Mouse (Mus musculus) splenic B cell, adult 2 months (primary cell): Measurements from ENCODE around the gene Chd9.
A peak's percentile ranks its signal among the peaks of the same experiment; 100 is the strongest.
"Not testable (repeated sequence)": the region's sequence is repeated elsewhere in the genome, so short reads cannot be mapped to it uniquely, and the experiment has no call there.

Source experiments
- DNase-seq: peaks from one replicate; pipeline ENCODE4 v3.0.0-alpha.2; 2011; ENCODE audit warnings: low read depth, low spot score
- H3K27me3 ChIP-seq: 2 replicates; pipeline ENCODE4 v1.6.1; 2012; ENCODE audit warnings: mild to moderate bottlenecking, low read length, moderate library complexity, mixed read lengths; ENCODE audit not compliant: control insufficient read depth, poor library complexity, insufficient read depth, severe bottlenecking
- H3K36me3 ChIP-seq: 2 replicates; pipeline ENCODE4 v1.6.1; 2012; ENCODE audit warnings: mild to moderate bottlenecking, low read length, moderate library complexity, mixed read lengths; ENCODE audit not compliant: control insufficient read depth, poor library complexity, insufficient read depth, severe bottlenecking

Gene Chd9

DNA sequence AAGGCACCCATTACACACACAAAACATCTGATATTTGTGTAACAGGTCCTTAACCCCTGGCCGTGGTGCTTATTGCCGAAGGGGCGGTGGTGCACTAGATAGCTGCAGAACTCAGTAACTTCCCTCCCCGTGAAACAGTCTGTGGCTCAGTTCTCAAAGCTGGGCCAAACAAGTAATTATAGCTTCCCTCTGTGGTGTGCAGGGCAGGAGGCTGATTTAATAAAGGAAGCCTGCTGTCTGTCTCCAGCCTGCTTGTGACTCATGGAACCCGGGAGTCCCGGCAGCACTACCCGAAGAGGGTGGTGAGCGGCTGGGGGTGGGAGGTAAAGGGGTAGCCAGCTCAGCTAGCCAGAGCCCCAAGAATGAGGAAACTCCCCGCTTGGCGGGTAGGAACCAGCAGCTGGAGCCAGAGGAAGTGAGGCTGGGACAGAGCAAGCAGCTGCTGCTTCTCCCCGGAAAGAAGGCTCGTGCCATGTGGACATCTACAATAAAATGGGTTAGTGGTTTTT is 48.1 kb downstream of the Chd9 start:
- no peaks in the 10 kb centered on the region for H3K36me3 ChIP-seq
- H3K27me3 ChIP-seq, result no peaks in the 10 kb centered on the region
- DNase-seq, result peak; percentile 35

DNA sequence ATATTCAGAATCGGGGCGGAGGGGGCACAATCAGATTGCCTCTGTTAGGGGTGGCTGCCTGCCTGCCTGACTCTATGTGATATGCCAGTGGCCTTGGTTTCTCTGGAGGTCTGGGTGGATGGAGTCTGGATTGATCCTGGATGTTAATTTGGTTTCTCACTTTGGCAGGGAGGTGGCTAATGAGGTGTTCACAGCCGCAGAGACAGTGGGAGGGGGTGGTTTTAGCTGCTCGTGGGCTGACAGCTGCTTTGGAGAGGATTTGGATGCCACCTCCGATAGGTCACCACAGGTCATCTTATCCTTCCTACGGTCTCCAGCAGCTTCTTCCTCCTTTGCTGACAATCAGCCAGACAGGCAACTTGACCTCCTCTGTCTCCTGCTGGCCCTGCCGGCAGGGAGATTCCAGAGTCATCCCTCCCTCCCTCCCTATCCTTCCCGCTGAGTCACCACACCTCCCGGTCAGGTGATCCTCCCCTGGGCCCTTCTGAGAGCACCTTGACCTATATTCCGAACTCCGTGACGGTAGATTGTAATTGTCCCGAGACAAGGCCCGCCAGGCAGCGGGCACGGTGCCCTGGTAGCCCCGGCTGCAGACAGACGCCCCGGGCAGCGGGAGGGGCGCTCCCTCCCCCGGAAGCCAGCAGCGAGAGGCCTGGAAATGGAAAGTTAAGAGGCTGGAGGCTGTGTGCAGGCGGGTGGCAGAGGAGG is 48.7 kb downstream of the Chd9 start:
- peak; percentile 48 for DNase-seq
- Histone ChIP-seq H3K36me3 (no peaks in the 10 kb centered on the region), H3K27me3 (no peaks in the 10 kb centered on the region)

DNA sequence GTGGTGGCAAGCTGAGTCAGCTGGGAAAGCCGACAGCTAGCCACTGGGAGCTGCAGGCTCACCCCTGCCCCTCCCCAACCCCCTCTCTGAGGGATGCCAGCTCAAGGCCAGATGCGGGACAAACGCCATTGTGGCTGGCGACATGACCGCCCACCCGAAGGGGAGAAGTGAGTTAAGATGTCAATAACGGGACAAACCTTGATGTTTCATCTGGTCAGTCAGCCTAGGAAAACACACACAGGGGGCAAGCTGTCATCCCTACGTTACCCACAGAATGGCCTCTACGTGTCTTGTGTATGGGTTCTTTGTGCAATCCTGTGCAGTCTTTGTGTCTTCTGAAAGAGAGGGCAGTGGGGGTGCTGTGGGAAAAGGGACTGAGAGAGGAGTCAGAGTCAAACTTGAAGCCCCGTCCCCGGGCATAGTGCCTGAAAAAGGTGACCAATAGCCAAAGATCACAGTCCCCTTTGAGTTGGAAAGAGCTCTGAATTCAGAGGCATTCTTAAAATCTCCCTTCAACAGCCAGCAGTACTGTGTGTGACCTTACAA is 49.4 kb downstream of the Chd9 start:
- DNase-seq, result no peak
- H3K27me3 ChIP-seq, result no peaks in the 10 kb centered on the region
- no peaks in the 10 kb centered on the region for H3K36me3 ChIP-seq

DNA sequence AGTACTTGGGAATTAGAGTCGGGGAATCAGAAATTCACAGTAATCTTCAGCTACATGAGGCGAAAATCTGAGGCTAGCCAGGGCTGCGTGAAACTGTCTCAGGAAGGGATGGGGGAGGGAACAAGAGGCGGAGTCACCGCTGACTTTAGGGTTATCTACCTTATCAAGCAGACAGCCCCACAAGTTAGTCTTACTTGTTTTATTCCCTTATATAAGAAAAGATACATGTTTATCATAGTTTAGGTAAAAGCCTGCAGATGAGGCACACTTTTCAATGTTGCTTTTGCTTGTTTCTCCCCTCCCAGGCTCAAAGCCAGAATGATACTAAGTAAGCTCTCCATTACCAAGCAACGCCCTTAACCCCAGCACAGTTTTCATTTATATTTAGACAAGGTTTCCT is 50.4 kb downstream of the Chd9 start:
- no peaks in the 10 kb centered on the region for H3K36me3 ChIP-seq
- H3K27me3 ChIP-seq, result no peaks in the 10 kb centered on the region
- DNase-seq, result no peak

DNA sequence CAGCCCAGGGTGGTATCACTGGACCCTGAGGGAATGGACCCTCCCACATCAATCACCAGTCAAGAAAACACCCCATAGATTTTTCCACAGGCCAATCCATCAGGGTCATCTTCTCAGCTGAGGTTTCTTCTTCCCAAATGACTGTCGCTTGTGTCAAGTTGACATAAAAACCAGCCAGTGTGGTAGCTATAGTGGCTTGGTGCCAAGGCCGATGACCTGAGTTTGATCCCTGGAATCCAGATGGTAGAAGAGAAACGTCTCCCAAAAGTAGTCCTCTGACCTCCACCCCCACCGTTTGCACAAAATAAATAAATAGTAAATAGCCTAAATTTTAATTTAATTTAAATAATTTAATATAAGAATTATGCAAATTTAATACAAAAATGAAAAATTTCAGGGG is 51.9 kb downstream of the Chd9 start:
- H3K27me3 ChIP-seq, result no peaks in the 10 kb centered on the region
- no peak for DNase-seq
- H3K36me3 ChIP-seq, result no peaks in the 10 kb centered on the region

DNA sequence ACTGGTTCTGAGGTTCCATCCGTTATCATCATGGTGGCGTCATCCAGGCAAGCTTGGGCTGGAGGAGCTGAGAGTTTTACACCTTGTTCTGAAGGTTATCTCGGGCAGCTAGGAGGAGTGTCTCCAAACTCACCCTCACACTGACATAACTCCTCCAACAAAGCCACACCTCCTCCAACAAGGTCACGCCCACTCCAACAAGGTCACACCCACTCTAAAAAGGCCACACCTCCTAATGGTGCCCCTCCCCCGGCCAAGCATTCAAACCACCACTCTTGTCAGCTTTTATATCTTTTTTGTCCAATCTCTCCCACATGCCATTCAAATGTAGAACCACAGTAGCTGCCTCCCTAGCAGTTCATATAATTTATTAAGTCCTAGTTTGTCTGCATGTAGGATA is 53.0 kb downstream of the Chd9 start:
- H3K36me3 ChIP-seq, result no peaks in the 10 kb centered on the region
- no peaks in the 10 kb centered on the region for H3K27me3 ChIP-seq
- no peak for DNase-seq

DNA sequence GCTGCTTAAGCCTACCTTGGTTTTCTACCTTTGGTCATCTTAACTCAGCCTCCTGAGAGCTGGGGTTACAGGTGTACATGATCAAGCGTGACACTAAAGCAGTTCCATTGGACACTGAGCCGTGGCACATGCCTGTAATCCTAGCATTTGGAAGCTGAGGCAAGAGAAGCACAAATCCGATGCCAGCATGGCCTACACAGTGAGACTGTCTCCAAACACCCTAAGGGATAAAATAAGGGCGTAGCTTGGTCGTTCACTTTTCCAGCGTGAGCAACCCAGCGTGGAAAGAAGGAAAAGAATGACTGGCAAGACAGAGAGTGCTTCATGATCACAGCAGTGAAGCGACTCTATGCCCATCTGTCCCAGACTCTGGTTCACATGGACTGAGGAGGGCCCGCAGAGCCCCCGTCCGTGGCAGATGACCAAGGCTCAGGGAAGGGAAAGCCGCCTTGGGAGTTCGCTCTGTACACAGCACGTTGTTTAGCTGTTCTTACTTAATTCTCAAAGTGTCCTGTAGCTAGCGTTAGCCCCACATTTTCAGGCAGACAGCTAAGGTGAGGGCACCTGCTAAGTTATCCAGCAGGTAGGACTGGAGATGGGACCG is 54.0 kb downstream of the Chd9 start:
- Histone ChIP-seq H3K27me3 (no peaks in the 10 kb centered on the region), H3K36me3 (no peaks in the 10 kb centered on the region)
- no peak for DNase-seq

DNA sequence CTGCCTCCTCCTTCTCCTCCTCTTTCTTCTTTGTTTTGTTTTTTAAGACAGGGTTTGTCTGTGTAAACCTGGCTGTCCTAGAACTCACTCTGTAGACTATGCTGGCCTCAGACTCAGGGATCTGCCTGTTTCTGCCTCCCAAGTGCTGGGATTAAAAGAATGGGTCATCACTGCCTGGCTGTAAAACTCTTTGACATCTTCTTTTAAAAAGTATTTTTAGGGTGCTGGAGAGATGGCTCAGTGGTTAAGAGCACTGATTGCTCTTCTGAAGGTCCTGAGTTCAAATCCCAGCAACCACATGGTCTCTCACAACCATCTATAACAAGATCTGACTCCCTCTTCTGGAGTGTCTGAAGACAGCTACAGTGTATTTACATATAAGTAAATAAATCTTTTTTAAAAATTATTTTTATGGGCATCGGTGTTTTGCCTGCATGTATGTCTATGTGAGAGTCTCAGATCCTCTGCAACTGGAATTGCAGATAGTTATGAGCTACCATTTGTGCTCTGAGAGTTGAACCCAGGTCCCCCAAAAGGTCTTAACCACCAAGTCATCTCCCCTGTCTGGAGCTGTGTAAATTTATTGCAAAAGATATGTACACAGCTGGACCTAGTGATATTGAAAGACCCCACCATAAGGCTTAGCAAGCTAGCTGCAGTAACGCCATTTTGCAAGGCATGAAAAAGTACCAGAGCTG is 57.7 kb downstream of the Chd9 start:
- DNase-seq, result no peak
- no peaks in the 10 kb centered on the region for H3K36me3 ChIP-seq
- no peaks in the 10 kb centered on the region for H3K27me3 ChIP-seq

DNA sequence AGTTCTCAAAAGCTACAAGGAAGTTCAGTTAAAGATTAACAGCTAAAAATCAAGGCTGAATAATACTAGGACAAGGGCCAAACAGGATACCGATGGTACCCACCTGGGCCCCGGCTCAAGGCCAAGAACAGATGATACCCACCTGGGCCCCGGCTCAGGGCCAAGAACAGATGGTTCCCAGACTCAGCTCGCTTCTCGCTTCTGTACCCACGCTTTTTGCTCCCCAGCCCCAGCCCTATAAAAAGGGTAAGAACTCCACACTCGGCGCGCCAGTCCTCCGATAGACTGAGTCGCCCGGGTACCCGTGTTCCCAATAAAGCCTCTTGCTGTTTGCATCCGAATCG is 58.2 kb downstream of the Chd9 start:
- not testable (repeated sequence) for DNase-seq, H3K27me3 ChIP-seq, H3K36me3 ChIP-seq

DNA sequence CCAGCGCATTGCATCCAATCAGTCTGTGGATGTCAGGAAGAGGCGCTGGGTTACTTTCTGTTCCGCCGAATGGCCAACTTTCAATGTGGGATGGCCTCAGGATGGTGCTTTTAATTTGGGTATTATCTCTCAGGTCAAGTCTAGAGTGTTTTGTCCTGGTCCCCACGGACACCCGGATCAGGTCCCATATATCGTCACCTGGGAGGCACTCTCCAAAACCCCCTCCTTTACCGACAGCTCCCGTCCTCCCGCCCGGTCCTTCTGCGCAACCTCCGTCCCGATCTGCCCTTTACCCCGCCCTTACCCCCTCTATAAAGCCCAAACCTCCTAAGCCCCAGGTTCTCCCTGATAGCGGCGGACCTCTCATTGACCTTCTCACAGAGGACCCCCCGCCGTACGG is 59.2 kb downstream of the Chd9 start:
- not testable (repeated sequence) for DNase-seq, H3K27me3 ChIP-seq, H3K36me3 ChIP-seq

DNA sequence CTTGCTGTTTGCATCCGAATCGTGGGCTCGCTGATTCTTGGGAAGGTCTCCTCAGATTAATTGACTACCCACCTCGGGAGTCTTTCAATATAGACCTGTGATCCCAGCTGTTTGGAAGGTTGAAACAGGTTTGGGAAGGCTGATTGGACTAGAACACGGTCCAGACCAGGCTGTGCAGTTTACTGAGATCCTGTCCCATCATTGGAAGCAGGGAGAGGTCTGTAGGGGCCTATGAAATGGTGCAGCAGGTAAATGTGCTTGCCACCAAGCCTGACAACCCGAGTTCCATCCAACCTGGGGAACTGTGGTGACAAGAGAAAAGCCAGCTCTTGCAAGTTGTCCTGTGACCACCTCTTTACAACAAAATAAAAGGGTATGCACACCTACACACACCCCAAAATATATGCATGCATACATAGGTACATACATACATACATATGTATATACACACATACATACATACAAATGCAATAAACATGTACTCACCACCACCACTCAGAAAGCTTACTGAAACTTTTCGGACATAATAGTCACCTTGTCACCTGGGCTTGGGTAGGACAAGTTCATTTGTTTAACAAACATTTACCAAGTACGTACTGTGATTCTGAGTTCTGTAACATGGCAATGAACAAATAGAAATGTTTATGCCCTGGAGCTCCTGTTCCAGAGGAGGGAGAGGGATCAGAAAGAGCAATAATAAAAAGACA is 63.9 kb downstream of the Chd9 start:
- Histone ChIP-seq H3K27me3 (no peaks in the 10 kb centered on the region), H3K36me3 (no peaks in the 10 kb centered on the region)
- DNase-seq, result no peak

DNA sequence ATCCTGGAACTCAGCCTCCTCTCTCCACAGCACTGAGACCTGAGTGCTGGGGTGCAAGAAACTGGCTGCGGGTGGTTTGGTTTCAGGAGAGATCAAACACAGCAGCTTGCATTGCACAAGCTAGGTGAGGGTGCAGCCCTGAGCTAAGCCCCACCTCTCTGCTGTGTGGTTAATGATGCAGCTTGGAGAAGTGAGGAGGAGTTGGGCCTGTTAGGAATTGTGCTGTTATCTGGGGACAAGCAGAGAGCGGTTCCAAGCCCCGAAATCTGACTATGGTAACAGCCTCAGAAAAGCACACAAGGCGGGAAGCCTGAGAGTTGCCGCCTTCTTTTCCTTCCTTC is 64.4 kb downstream of the Chd9 start:
- DNase-seq, result no peak
- H3K36me3 ChIP-seq, result no peaks in the 10 kb centered on the region
- no peaks in the 10 kb centered on the region for H3K27me3 ChIP-seq

DNA sequence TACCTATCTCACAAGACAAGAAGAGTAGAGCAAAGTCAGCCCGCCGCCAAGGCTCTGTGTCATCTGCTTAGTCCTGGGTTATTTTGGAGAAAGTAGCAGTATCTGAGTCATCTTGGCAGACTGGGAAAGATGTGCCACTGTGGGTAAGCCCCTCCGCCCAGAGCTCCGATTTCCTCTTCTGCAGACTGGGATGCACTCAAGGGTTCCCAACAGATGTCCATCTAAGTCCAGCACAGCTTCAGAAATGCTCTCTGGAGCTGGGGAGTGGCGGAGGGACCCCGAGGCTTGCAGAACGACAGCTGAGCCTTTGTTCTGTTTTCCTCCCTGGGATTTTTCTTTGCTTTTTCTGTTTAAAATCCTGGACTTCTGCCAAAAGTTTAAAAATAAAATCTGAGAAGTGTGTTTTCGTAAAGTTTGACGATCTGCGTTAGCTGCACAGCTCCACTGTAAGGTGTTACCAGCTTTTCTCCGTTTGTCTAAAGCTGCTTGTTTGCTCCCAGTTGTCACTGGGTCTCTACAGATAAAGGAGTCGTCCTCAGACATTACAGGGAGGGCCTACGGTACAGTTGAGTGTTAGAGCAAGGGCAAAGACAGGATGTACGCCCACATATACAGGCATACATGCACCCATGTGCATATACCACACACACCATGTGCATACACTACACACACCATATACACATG is 66.2 kb downstream of the Chd9 start:
- H3K36me3 ChIP-seq, result no peaks in the 10 kb centered on the region
- H3K27me3 ChIP-seq, result no peaks in the 10 kb centered on the region
- DNase-seq, result no peak

DNA sequence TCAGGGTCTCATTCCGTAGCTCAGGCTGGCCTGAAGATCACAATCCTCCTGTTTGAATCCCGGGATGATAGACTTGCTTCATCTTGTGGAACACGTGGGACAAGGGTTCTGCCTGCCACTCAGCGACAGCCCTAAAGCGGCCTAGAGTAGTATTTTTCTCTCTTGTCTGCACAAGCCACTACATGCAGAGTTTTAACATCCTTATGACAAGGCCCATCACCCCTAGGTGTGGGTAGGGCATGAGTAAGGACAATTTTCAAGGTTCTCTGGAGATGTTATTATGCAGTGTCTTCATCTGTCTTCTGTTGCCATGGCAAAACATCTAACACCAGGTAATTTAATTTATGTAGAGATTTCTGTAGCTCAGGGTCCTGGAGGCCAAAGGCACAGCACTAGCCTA is 69.2 kb downstream of the Chd9 start:
- DNase-seq, result no peak
- Histone ChIP-seq H3K36me3 (no peaks in the 10 kb centered on the region), H3K27me3 (no peaks in the 10 kb centered on the region)
